Mouse (Mus musculus): ENCODE data around the gene Mrpl20. TPM values are rescaled to one million over a fixed set of nuclear protein-coding genes. Genes with fewer than 3 reads are reported as not detected.
"Not testable (repeated sequence)": the region's sequence is repeated elsewhere in the genome, so short reads cannot be mapped to it uniquely, and the experiment has no call there.

The Mrpl20 gene
- polyA plus RNA-seq, 1 experiment from 2014 or later = 248 TPM

DNA sequence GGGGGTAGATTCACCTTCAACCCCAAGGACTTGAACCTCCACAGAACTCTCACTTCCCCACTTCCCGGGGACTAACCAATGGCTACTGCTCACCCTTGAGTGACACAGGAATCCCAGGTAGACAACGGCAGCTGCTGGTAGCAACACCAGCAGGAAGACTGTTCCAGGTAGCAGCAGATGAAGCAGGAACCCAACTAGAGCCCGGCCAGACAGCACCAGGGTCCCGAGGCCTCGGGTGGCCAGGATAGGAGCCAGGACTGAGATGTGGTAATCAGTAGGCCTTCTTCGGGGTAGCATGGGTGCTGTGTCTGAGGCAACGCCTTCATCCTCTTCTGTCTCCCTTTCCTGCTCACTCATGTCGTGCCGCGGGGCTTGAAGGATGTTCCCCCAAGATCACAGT is 17.4 kb upstream of the Mrpl20 start:
- 87% methylated on average over 10 of the region's 10 CpGs for WGBS
- Histone ChIP-seq H3K9ac (0 out of 2 replicates have a peak overlapping the region, but pooled peaks have one; percentile 10), H3K4me3 (no peak overlapping the region), H3K4me2 (no peak overlapping the region), H3K9me3 (no peaks in the 10 kb centered on the region), H3K27ac (replicated peaks) (no peak overlapping the region), H3K27me3 (no peaks in the 10 kb centered on the region), H3K36me3 (no peaks in the 10 kb centered on the region), H3K4me1 (replicated peaks) (peaks cover 18% of the 10 kb centered on the region)
- ATAC-seq (ENCODE audit: low FRiP score, low read depth) = no peak

DNA sequence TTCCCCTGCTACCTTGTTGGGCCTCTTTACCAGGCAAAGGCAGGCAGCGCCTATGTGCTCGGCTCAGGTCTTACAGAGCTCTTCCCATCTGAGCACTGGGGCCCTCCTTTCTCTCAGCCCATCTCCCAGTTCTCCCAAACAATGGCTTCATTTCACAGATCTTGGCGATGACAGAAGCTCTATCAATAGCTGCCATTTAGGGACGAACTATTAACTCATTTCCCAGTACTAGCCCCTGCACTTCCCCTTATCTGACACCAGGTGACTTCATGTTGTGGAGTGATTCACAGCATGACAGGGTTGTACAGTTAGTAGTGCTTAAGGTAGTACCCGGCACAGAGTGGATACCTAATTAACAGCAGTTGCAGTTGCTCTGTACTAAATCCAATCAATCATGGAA is 16.9 kb upstream of the Mrpl20 start, which contains the start of gene Tmem88b:
Gene Tmem88b (minus strand): TSS at position 56 of the 400 bp plus-strand sequence.
- peaks cover 18% of the 10 kb centered on the region for H3K4me1 ChIP-seq (replicated peaks)
- ATAC-seq (ENCODE audit: low FRiP score, low read depth) = no peak
- H3K9ac ChIP-seq = 0 out of 2 replicates have a peak within 1 kb of the TSS, but pooled peaks have one; percentile 10
- peak within 1 kb of the TSS; percentile 48 for H3K4me3 ChIP-seq
- peak within 1 kb of the TSS; percentile 58 for H3K4me2 ChIP-seq
- no peaks in the 10 kb centered on the region for H3K9me3 ChIP-seq
- 71% methylated on average over 5 of the region's 5 CpGs for WGBS
- H3K27me3 ChIP-seq = no peaks in the 10 kb centered on the region
- H3K27ac ChIP-seq (replicated peaks) = no peak within 1 kb of the TSS
- no peaks in the 10 kb centered on the region for H3K36me3 ChIP-seq

- Histone ChIP-seq H3K4me2 (no peak overlapping the region), H3K27ac (replicated peaks) (no peak overlapping the region), H3K9me3 (no peaks in the 10 kb centered on the region), H3K4me3 (no peak overlapping the region), H3K36me3 (no peaks in the 10 kb centered on the region), H3K4me1 (replicated peaks) (peaks cover 13% of the 10 kb centered on the region), H3K27me3 (no peaks in the 10 kb centered on the region), H3K9ac (no peak overlapping the region)
- ATAC-seq (ENCODE audit: low FRiP score, low read depth) = no peak
- 72% methylated on average over 3 of the region's 3 CpGs for WGBS
Observed at GRCm38 (mm10) chr4:155788300-155788699, 14.4 kb upstream of the Mrpl20 start.

DNA sequence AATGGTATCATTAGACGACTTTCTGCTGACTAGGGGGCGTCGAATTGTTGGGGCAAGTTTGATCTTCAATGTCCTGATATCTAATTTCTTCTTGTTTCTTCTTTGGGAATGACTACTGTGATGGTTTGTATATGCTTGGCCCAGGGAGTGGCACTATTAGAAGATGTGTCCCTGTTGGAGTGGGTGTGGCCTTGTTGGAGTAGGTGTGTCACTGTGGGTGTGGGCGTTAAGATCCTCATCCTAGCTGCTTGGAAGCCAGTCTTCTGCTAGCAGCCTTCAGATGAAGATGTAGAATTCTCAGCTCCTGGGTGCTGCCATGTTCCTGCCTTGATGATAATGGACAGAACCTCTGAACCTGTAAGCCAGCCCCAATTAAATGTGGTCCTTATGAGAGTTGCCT is 13.8 kb upstream of the Mrpl20 start:
- not testable (repeated sequence) for H3K4me2 ChIP-seq; H3K4me3 ChIP-seq; H3K4me1 ChIP-seq (replicated peaks); H3K27ac ChIP-seq (replicated peaks); H3K9me3 ChIP-seq; H3K27me3 ChIP-seq; H3K9ac ChIP-seq; ATAC-seq (ENCODE audit: low FRiP score, low read depth); H3K36me3 ChIP-seq
- WGBS = 83% methylated on average over 4 of the region's 4 CpGs

- ATAC-seq (ENCODE audit: low FRiP score, low read depth) = no peak
- no peak within 1 kb of the TSS for H3K9ac ChIP-seq
- 61% methylated on average over 3 of the region's 3 CpGs for whole genome bisulfite sequencing
- peaks cover 4% of the 10 kb centered on the region; the same call in 1 of the 2 replicates for H3K4me1 ChIP-seq (replicated peaks)
- no peak within 1 kb of the TSS for H3K27ac ChIP-seq (replicated peaks)
- H3K4me3 ChIP-seq = no peak within 1 kb of the TSS
- no peaks in the 10 kb centered on the region for H3K27me3 ChIP-seq
- H3K36me3 ChIP-seq = no peaks in the 10 kb centered on the region
- H3K9me3 ChIP-seq = no peaks in the 10 kb centered on the region
- H3K4me2 ChIP-seq = no peak within 1 kb of the TSS
Observed at GRCm38 (mm10) chr4:155790021-155790489, 12.6 kb upstream of the Mrpl20 start, which contains the start of gene Ankrd65. TSS of gene Ankrd65 (plus strand) at chr4:155790439.

DNA sequence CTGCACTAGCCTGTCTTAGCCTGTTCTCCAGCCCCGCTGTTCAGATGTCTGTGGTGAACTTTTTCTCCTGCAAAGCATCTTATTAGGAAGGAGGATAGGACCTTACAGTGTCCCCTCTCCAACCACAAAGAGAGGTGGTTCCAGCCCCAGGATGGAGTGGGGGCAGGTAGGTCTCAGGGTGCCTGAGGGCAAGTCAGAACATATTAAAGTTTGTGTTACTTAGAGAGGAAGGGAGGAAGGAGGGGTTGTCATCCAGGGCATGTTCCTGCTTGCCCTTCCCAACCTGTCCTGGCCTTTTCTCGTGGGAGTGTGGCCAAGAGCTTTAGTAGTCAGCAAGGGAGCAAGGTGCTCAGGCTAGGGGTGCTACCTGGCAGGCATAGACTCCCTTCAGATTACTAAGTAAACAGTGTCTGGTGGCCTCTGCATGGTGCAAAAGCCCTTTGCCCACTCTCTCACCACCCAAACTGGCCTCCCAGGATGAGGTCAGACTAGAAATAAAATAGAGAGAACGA is 12.0 kb upstream of the Mrpl20 start:
- no peaks in the 10 kb centered on the region for H3K27me3 ChIP-seq
- H3K27ac ChIP-seq (replicated peaks) = no peak overlapping the region
- H3K4me3 ChIP-seq = no peak overlapping the region
- no peaks in the 10 kb centered on the region for H3K4me1 ChIP-seq (replicated peaks)
- ATAC-seq (ENCODE audit: low FRiP score, low read depth) = no peak
- H3K9ac ChIP-seq = no peak overlapping the region
- WGBS = 68% methylated on average over 3 of the region's 3 CpGs
- no peaks in the 10 kb centered on the region for H3K36me3 ChIP-seq
- H3K9me3 ChIP-seq = no peaks in the 10 kb centered on the region
- no peak overlapping the region for H3K4me2 ChIP-seq

DNA sequence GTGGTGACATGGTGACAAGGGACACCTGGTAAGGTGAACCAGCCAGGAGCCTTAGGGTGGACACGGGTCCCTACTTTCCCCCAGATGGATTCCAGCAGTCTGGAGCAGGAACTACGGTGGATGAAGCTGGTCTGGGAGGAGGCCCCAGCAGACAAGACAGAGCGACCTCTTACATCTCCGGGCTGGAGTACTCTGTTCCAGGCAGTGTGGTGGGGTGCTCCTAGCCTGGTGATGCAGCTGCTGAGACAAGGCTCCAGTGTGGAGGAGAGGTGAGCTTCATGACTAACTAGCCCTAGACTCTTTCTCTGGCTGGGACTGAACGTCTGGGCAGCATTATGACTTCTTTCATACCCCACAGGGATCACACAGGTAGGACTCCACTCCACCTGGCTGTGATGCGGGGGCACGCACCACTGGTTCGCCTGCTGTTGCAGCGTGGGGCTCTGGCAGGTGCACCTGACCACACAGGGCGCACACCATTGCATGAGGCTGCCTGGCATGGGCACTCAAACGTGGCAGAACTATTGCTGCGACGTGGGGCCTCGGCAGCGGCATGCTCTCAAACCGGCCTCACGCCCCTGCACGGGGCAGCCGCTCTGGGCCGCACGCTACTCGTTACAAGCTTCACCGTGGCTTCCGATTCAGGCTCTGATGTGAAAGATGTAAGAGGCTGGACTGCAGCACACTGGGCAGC is 11.3 kb upstream of the Mrpl20 start:
- Histone ChIP-seq H3K4me2 (no peak overlapping the region), H3K4me3 (no peak overlapping the region), H3K9ac (no peak overlapping the region), H3K9me3 (no peaks in the 10 kb centered on the region), H3K27me3 (no peaks in the 10 kb centered on the region), H3K36me3 (no peaks in the 10 kb centered on the region), H3K4me1 (replicated peaks) (no peaks in the 10 kb centered on the region), H3K27ac (replicated peaks) (no peak overlapping the region)
- ATAC-seq (ENCODE audit: low FRiP score, low read depth) = no peak
- WGBS = 72% methylated on average over 24 of the region's 24 CpGs

GRCm38 (mm10) chr4:155793730-155794129 is 8.9 kb upstream of the Mrpl20 start:
- H3K4me3 ChIP-seq = no peak overlapping the region
- no peaks in the 10 kb centered on the region for H3K27me3 ChIP-seq
- no peaks in the 10 kb centered on the region for H3K4me1 ChIP-seq (replicated peaks)
- H3K27ac ChIP-seq (replicated peaks) = no peak overlapping the region
- WGBS = 81% methylated on average over 2 of the region's 2 CpGs
- no peak for ATAC-seq (ENCODE audit: low FRiP score, low read depth)
- H3K36me3 ChIP-seq = no peaks in the 10 kb centered on the region
- H3K9me3 ChIP-seq = no peaks in the 10 kb centered on the region
- no peak overlapping the region for H3K9ac ChIP-seq
- no peak overlapping the region for H3K4me2 ChIP-seq

DNA sequence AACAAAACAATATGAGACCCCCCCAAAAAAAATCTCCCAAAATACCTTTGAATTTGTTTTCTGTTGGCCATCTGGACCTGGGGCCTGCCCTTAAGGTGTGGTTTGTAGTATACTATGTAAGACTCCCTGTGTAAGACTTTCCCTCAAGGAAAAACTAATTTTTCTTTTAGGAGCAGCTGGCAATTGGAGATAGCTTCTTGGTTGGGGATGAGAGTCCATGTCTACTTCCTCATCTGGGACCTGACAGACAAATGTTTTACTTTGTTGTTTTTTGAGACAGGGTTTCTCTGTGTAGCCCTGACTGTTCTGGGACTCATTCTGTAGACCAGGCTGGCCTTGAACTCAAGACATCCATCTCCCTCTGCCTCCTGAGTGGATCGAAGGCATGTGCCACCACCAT is 603 bp upstream of the Mrpl20 start:
- Histone ChIP-seq H3K4me1 (replicated peaks) (peaks cover 23% of the 10 kb centered on the region), H3K27me3 (0 out of 2 replicates have a peak, but pooled peaks cover 2% of the 10 kb centered on the region), H3K4me3 (no peak overlapping the region), H3K27ac (replicated peaks) (no peak overlapping the region), H3K9me3 (no peaks in the 10 kb centered on the region), H3K9ac (no peak overlapping the region), H3K4me2 (no peak overlapping the region), H3K36me3 (peaks cover 3% of the 10 kb centered on the region; the same call in 1 of the 2 replicates)
- ATAC-seq (ENCODE audit: low FRiP score, low read depth) = no peak
- 81% methylated on average over 1 of the region's 1 CpGs for WGBS

- Histone ChIP-seq H3K4me2 (peak overlapping the region; percentile 83), H3K27ac (replicated peaks) (peak overlapping the region; percentile 61), H3K27me3 (0 out of 2 replicates have a peak, but pooled peaks cover 2% of the 10 kb centered on the region), H3K36me3 (peaks cover 16% of the 10 kb centered on the region), H3K4me1 (replicated peaks) (peaks cover 23% of the 10 kb centered on the region), H3K4me3 (peak overlapping the region; percentile 58), H3K9me3 (no peaks in the 10 kb centered on the region), H3K9ac (peak overlapping the region; percentile 57)
- ATAC-seq (ENCODE audit: low FRiP score, low read depth) = peak; percentile 98
- under 1% methylated on average over 58 of the region's 58 CpGs for WGBS
Observed at GRCm38 (mm10) chr4:155803340-155804041, 813 bp downstream of the Mrpl20 start.

- no peak overlapping the region for H3K9ac ChIP-seq
- no peaks in the 10 kb centered on the region for H3K9me3 ChIP-seq
- no peak overlapping the region for H3K4me3 ChIP-seq
- no peak overlapping the region for H3K27ac ChIP-seq (replicated peaks)
- peaks cover 40% of the 10 kb centered on the region for H3K36me3 ChIP-seq
- H3K27me3 ChIP-seq = no peaks in the 10 kb centered on the region
- H3K4me2 ChIP-seq = no peak overlapping the region
- H3K4me1 ChIP-seq (replicated peaks) = peaks cover 28% of the 10 kb centered on the region
- ATAC-seq (ENCODE audit: low FRiP score, low read depth) = no peak
- 89% methylated on average over 3 of the region's 3 CpGs for WGBS
Observed at GRCm38 (mm10) chr4:155807841-155808240, 5.2 kb downstream of the Mrpl20 start.

Measured in hindbrain, embryonic 15.5 days (tissue).